Mouse (Mus musculus) stomach, postnatal 0 days (tissue): Measurements from ENCODE around the gene Llgl2.
A peak's percentile ranks its signal among the peaks of the same experiment; 100 is the strongest.

Experiments used
- CTCF ChIP-seq: IDR thresholded peaks from 2 replicates; pipeline ENCODE4 v1.5.1; 2016; ENCODE audit warnings: antibody characterized with exemption, low read depth, mild to moderate bottlenecking, moderate library complexity
- EP300 ChIP-seq: optimal IDR thresholded peaks from 2 replicates; pipeline ENCODE3; 2016; ENCODE audit warnings: antibody characterized with exemption

GRCm38 (mm10) chr11:115899486-115900266, 75.8 kb downstream of the Llgl2 start, which contains the start of gene Smim5:
- TF ChIP-seq CTCF (peak; percentile 40; the same call in 1 of the 2 replicates), EP300 (no peak)
